Mouse (Mus musculus) T-helper 17 cell (primary cell): ENCODE results near the gene Tubal3.

Experiments
- in situ Hi-C, 2 experiments: fragments of 300-600 bp; cut with MboI, MseI; formaldehyde crosslinking; loops; 1 replicate in 1 of 2; 2 replicates in 1 of 2; pipeline ENCODE4 v1.15.1; 2025; ENCODE audit warnings: high pct_unique_total_duplicates in 2 of 2

Tubal3 gene

DNA sequence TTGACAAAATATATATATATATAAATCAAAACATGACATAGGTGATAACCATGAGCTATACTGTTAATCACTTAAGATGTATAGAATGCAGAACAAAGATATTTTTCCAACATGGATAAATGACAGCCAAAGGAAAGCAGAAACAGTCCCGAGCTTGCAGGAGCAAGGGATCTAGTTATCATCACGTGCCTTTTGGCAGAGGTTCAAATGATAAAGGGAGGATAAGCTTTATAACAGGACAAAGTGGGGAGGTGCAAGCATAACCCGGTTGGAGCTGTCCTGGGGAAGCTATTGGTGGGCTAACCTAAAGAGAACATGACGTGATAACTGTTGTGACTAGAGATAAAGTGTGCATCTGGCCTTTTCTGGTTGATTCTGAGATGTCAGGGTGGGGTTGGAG lies 4.6 kb upstream of the Tubal3 start:
- in situ Hi-C loops, result loop anchor here in 1 of 2 experiments (10.0 kb wide), 1 partner anchor 509 kb away; no protein-coding TSS in a partner anchor

DNA sequence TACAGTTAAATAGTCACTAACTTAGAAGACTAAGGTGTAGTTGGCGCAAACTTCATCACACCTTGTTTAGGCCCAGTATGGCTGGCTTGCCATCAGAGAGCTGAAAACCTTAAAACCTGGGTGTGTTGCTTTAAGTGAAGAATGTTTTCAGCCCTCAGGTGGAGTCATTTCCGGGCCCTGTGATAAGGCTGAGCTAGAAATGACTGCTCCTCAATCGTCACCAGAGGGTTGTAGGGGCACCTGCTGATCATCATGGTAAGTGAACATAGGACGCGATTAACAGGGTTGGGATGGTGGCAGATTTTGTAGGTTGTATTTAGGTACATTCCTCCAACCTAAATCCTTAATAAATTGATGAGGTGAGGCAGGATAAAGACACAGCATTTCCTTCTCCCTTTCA lies 6.4 kb downstream of the Tubal3 start:
- in situ Hi-C loops, result no loop called here

DNA sequence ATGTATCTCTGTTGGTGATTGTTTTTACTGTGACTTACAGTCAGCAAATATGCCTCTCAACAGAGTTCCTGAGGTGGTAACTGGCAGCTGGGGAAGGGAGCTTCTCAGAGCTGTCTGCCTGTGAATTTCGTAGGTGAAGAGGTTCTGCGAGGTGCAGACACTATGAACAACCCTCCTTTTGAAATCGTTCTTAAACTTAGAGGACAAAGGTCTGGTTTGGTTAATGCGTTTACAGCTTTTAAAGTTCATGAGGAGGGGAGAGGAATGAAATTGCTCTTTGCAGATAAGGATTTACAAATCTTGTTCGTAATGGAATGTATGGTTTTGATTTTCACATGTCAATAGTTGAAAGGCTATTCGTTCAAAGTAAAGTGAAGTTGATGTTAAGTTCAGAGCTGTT lies 7.6 kb downstream of the Tubal3 start:
- in situ Hi-C loops, result no loop called here

DNA sequence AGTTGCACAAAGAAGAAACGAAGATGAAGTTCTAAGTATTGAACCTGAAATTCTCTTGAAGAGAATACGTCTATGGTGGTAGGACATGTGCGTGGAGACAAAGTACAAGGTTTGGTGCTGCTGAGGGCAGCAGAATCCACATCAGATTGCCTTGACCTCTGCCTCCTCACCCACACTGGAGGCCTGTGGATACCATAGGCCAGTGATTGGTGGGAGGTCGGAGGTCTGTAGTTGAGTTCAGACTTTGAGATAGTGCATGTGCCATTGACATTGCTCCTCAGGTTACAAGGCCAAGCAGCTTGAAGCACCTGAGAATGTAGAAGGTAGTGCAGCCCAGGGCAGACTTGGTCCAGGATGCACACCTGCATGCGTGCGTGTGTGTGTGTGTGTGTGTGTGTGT lies 8.0 kb downstream of the Tubal3 start:
- in situ Hi-C loops, result no loop called here

DNA sequence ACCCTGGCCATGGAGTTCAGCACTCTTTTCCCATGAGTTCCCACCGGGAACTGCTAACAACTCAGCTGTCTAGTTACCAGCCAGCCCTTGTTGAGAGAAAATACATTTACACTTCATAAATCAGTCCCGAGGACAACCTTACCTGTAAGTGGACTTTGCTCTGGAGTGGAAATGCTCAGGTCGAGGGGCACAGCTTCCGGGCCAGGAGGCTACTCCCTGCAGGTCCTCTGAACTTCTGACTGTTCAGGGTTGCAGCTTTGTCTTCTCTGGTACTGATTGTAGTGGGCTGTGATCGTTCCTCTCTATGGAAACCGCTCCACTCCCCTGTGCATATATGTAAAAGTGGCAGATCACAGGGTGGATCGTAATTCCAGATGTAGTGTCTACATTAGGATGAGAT lies 26.6 kb downstream of the Tubal3 start:
- in situ Hi-C loops, result no loop called here

DNA sequence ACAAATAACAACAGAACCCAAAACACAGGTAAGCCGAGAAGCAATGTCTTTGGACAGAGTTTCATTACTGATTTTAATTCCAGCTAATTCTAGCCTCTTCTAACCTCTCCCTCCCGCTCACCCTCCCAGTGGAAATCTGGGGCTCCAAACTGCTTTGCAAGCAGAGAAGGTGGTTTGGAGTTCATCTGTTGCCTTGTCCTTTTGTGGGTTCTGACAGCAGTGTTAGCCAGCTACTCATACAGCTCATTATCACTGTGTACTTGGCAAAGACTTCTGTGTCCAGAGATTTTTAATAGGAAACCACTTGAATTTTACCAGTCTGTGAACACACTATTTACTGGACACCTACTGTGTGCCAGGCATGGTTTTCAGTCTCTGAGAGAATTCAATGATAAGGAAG lies 27.2 kb downstream of the Tubal3 start, which contains the start of gene Ucn3:
TSS of gene Ucn3 (minus strand) at position 101 of the 400 bp plus-strand sequence.
- in situ Hi-C loops, result no loop called here

DNA sequence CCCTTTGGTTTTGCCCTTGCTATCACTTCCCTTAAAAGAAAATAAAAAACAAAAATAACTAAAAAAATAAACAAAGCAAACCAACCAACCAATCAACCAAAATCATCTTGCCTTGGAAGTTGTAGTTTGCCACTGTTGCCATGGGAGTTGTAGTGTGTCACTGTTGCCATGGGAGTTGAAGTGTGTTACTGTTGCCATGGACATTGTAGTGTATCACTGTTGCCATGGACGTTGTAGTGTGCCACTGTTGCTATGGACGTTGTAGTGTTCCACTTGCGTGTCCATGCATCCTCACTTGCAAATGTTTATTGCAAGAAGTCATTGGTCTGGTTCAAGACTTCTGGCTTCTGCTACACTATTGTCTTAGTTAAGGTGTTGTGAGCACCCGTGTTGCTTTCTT lies 29.2 kb downstream of the Tubal3 start:
- in situ Hi-C loops, result no loop called here

DNA sequence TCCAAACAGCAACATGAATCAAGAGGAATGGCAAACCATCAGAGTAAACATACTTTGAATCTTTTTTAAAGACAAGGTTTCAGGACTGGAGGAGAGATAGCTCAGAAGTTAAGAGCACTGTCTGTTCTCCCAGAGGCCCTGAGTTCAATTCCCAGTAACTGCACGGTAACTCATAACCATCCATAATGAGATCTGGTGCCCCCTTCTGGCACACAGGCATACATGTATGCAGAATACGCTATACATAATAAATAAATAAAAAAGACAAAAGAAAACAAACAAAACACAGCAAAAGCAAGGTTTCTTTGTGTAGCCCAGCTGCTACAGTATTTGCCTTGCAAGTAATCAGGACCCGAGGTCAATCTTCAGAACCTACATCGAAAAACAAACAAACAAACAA lies 31.4 kb downstream of the Tubal3 start:
- in situ Hi-C loops, result no loop called here

DNA sequence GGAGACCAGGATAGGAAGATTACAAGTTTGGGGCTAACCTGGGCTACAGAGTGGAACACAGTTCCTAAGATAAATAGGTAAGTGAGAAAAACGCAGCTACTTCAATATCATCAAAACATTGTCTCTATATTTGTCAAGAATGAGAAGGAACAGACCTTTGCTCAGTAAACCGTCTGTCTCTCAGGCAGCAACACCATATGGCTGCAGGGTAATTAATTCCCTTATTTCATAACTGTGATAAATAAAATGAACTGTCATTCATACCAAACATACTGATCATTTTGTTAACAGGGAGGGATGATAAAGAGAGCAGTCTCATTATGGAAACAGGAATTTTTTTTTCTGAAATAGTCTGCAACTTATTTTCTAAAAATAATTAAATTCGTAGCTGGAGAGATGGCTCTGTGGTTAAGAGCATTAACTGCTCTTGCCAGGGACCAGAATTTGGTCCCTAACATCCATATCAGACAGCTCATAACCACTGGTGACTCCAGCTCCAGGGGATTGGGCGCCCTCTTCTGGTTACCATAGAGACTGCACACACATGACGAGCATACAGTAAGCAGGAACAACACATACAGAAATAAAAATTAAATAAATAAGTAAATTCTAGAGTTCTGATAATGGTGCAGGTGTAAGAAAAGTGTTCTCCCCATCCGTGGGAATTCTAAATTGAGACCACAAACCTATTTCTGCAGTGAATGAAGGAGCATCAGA lies 33.3 kb downstream of the Tubal3 start:
- in situ Hi-C loops, result no loop called here

DNA sequence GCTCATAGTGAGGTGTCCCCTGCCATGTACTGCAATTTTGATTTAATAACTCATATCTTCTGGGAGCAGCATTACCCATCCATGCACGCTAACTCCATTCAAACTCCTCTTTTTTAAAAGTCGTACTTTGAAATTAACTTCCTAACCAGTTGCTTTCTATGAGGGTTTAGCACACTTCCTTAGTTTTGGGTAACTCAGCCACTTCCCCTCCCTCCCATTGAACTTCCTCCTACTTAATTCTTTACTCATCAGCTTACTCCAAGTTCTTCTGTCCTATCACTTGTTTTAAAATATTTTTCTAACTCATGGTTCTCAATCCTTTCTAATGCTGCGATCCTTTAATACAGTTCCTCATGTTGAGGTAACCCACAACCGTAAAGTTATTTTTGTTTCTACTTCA lies 50.8 kb downstream of the Tubal3 start:
- in situ Hi-C loops, result no loop called here
